Mouse (Mus musculus) midbrain, embryonic 12.5 days (tissue): ENCODE data around the gene Gm42906. TPM values are rescaled to one million over a fixed set of nuclear protein-coding genes. Genes with fewer than 3 reads are reported as not detected.

Source experiments
- ATAC-seq: fragments of 200-750 bp; cut with Nextera tagmentation; 2 replicates; pipeline ENCODE4 v1.8.0; 2017; ENCODE audit warnings: low read depth, moderate TSS enrichment, moderate library complexity; ENCODE audit not compliant: low FRiP score
- H3K27ac ChIP-seq: fragments of 300-500 bp; sonication (generic); replicated peaks from 2 replicates; pipeline ENCODE4 v1.5.1; 2016; ENCODE audit warnings: mild to moderate bottlenecking
- H3K27me3 ChIP-seq: fragments of 300-500 bp; sonication (generic); 2 replicates; pipeline ENCODE4 v1.6.1; 2016; ENCODE audit warnings: mild to moderate bottlenecking
- H3K36me3 ChIP-seq: fragments of 300-500 bp; sonication (generic); 2 replicates; pipeline ENCODE4 v1.6.1; 2016
- H3K4me1 ChIP-seq: fragments of 300-500 bp; sonication (generic); 2 replicates; pipeline ENCODE4 v1.6.1; 2016
- H3K4me2 ChIP-seq: fragments of 300-500 bp; sonication (generic); replicated peaks from 2 replicates; pipeline ENCODE4 v1.6.1; 2016; ENCODE audit warnings: mild to moderate bottlenecking, moderate library complexity
- H3K4me3 ChIP-seq: fragments of 300-500 bp; sonication (generic); 2 replicates; pipeline ENCODE4 v1.5.1; 2016; ENCODE audit warnings: mild to moderate bottlenecking
- H3K9ac ChIP-seq: fragments of 300-500 bp; sonication (generic); replicated peaks from 2 replicates; pipeline ENCODE4 v1.6.1; 2016; ENCODE audit warnings: mild to moderate bottlenecking, moderate library complexity
- H3K9me3 ChIP-seq: fragments of 300-500 bp; sonication (generic); 2 replicates; pipeline ENCODE4 v1.6.1; 2016; ENCODE audit warnings: mild to moderate bottlenecking
- WGBS: fragments of 180-500 bp; shearing (Covaris S2); methylation state at CpG from one replicate; pipeline ENCODE4 v1.1.7; 2016; 5-methylcytosine and 5-hydroxymethylcytosine counted together
- polyA plus RNA-seq: library from polyadenylated mRNA; unstranded; fragments of >200 nt; fragmentation: Nextera tagmentation; extraction: Ambion mirVana; gene quantifications from 2 replicates; pipeline ENCODE4 v1.2.1, GENCODE M21; 2016

Gm42906 gene
- polyA plus RNA-seq, 1 experiment from 2014 or later, result not detected

DNA sequence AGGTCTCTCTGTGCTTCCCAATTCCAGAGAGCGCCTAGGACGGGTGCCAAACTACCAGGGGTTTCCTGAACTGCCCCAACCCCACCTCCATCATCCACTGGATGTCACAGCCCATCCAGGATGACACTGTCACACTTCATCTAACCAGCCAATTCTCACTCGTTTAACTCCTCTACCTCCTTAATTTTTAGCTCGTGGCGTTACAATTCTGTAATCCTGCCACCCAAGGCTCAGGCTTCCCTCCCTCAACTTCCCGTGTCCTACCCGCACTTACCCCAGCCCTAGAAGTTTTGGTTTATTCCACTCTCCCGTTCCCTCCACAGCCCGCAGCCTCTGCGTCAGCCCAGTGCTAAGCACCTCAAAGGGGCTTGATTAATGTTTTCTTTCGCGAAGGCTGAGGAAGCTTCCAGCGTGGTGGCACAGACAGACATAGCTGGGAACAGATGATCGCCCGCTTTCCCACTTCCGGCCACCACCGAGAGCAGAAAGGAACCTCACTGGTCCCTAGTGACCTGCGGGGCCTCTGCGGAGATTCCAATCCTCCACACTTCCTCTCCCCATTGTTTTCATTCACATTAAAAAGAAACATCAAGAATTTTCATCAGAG, 319.6 kb downstream of the Gm42906 start:
- no peak for ATAC-seq
- Histone ChIP-seq H3K4me1 (0 out of 2 replicates have a peak, but pooled peaks cover 3% of the 10 kb centered on the region), H3K9me3 (no peaks in the 10 kb centered on the region), H3K36me3 (no peaks in the 10 kb centered on the region), H3K9ac (no peak overlapping the region), H3K4me3 (no peak overlapping the region), H3K27me3 (no peaks in the 10 kb centered on the region), H3K27ac (no peak overlapping the region), H3K4me2 (no peak overlapping the region)
- 66% methylated on average over 19 of the region's 19 CpGs for WGBS

- Histone ChIP-seq H3K27me3 (no peaks in the 10 kb centered on the region), H3K36me3 (no peaks in the 10 kb centered on the region), H3K4me2 (no peak overlapping the region), H3K27ac (no peak overlapping the region), H3K9ac (no peak overlapping the region), H3K4me3 (no peak overlapping the region), H3K9me3 (no peaks in the 10 kb centered on the region), H3K4me1 (0 out of 2 replicates have a peak, but pooled peaks cover 3% of the 10 kb centered on the region)
- 90% methylated on average over 3 of the region's 3 CpGs for WGBS
- ATAC-seq, result no peak
These were observed 321.1 kb downstream of the Gm42906 start for GRCm38 (mm10) chr5:151106841-151107240.

DNA sequence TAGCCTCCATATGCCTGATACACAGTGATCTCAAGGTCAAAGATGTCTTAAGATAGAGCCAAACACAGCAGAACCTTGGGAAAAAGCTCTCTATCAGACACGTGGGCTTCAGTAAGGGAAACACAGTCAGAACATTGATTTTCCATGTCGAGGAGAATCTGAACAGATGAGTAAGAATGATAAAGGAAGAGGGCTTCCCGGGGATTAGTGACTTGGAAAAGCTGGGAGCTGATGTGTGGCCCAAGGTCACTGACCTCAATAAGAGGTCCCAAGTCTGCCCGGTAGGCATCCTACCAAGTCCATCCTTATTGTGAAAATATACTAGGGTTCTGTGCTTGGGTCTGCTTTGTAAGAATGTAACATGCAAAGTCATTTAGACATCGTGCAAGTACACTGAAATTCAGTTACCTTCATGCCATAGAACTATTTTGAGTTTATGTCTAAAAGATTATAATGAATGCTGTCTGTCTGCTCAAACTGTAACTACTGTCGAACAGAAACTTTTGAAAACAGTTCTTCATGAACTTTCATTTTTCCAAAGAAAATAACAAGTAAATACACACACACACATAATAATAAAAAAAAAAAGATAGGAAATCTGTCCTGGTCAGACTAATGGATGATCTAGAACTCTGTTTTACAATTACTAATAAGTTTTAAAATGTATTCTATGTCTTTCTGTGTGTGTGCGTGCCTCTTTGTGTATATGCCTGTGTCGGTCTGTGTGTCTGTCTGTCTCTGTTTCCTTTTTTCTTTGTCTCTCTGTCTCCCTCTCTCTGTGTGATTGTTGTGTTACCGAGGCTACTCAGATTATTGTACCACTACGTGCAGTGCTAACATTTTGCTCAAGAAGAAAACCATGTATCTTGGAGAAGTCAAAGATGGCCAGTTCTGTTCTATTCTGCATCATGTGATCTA, 322.6 kb downstream of the Gm42906 start:
- no peaks in the 10 kb centered on the region for H3K27me3 ChIP-seq

DNA sequence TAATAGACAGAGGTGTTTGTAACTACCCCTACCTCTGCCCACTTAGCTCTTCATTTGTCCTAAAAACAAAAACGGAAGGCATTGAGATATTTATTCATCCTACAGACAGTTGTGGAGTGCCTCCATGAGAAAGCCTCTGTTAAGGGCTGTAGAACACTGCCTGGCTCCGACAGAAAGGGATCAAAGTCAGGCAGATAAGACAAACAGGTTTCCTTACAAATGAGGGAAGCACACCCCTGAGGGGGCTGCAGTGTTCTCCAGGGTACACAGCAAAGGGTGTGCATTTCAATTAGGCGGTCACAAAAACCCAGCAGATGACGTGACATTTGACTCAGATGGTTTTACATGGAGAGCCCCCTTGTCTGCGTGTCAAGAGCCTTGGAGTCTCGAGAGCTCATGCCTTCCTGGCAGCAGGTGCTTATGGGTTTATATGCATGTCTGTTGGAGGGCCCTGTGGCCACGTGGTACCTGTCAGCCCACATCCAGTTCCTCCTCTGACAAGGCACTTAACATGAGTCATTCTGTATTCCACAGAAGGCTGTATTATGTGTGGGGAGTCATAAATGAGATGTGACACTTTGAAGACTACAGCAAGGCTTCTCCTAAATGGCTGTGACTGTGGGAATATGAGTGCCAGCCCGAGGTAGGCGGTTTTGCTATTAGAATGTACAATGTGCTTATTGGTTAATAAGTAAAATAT, 323.5 kb downstream of the Gm42906 start:
- Histone ChIP-seq H3K36me3 (no peaks in the 10 kb centered on the region), H3K9ac (no peak overlapping the region), H3K4me2 (no peak overlapping the region), H3K27ac (no peak overlapping the region), H3K9me3 (no peaks in the 10 kb centered on the region), H3K27me3 (no peaks in the 10 kb centered on the region), H3K4me3 (no peak overlapping the region), H3K4me1 (no peaks in the 10 kb centered on the region)
- ATAC-seq, result no peak
- 72% methylated on average over 9 of the region's 9 CpGs for WGBS

More for the DNA sequence above, 322.6 kb downstream of the Gm42906 start:
- ATAC-seq, result no peak
- no peak overlapping the region for H3K4me2 ChIP-seq
- no peaks in the 10 kb centered on the region for H3K4me1 ChIP-seq
- WGBS, result 78% methylated on average over 10 of the region's 10 CpGs
- no peak overlapping the region for H3K4me3 ChIP-seq
- no peaks in the 10 kb centered on the region for H3K36me3 ChIP-seq
- H3K9ac ChIP-seq, result no peak overlapping the region
- no peak overlapping the region for H3K27ac ChIP-seq
- H3K9me3 ChIP-seq, result no peaks in the 10 kb centered on the region

GRCm38 (mm10) chr5:151103284-151103683, 324.7 kb downstream of the Gm42906 start:
- Histone ChIP-seq H3K27me3 (no peaks in the 10 kb centered on the region), H3K9me3 (no peaks in the 10 kb centered on the region), H3K4me2 (no peak overlapping the region), H3K27ac (no peak overlapping the region), H3K9ac (no peak overlapping the region), H3K4me1 (no peaks in the 10 kb centered on the region), H3K36me3 (no peaks in the 10 kb centered on the region), H3K4me3 (no peak overlapping the region)
- ATAC-seq, result no peak
- 78% methylated on average over 4 of the region's 4 CpGs for WGBS

- H3K36me3 ChIP-seq, result no peaks in the 10 kb centered on the region
- no peak overlapping the region for H3K4me3 ChIP-seq
- H3K27ac ChIP-seq, result no peak overlapping the region
- H3K27me3 ChIP-seq, result no peaks in the 10 kb centered on the region
- H3K4me2 ChIP-seq, result no peak overlapping the region
- 33% methylated on average over 2 of the region's 2 CpGs for WGBS
- no peaks in the 10 kb centered on the region for H3K4me1 ChIP-seq
- H3K9me3 ChIP-seq, result no peaks in the 10 kb centered on the region
- no peak for ATAC-seq
- no peak overlapping the region for H3K9ac ChIP-seq
These were observed 325.7 kb downstream of the Gm42906 start for GRCm38 (mm10) chr5:151102262-151102661.

DNA sequence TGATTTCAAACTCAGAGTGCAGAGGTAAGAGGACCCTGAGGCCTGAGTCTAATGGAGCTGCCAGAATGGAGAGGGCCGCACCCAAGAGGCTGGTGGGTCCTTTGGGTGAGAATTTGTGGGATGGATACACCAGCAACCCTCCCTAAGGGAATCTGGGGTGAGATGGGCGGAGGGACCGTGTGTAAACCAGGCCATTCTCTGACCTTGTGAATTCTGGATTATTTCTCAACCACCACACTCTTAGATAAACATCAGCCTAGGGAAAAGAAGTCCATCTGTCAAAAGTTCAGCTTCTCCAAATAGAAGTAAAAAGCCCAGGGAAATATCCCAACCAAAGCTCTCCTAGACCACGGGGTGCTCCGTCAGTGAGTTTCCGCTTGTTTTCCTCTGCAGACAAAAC, 332.0 kb downstream of the Gm42906 start:
- no peaks in the 10 kb centered on the region for H3K4me1 ChIP-seq
- no peak overlapping the region for H3K9ac ChIP-seq
- no peak for ATAC-seq
- H3K9me3 ChIP-seq, result no peaks in the 10 kb centered on the region
- H3K27me3 ChIP-seq, result no peaks in the 10 kb centered on the region
- 81% methylated on average over 6 of the region's 6 CpGs for WGBS
- no peak overlapping the region for H3K4me3 ChIP-seq
- no peaks in the 10 kb centered on the region for H3K36me3 ChIP-seq
- no peak overlapping the region for H3K27ac ChIP-seq
- H3K4me2 ChIP-seq, result no peak overlapping the region

DNA sequence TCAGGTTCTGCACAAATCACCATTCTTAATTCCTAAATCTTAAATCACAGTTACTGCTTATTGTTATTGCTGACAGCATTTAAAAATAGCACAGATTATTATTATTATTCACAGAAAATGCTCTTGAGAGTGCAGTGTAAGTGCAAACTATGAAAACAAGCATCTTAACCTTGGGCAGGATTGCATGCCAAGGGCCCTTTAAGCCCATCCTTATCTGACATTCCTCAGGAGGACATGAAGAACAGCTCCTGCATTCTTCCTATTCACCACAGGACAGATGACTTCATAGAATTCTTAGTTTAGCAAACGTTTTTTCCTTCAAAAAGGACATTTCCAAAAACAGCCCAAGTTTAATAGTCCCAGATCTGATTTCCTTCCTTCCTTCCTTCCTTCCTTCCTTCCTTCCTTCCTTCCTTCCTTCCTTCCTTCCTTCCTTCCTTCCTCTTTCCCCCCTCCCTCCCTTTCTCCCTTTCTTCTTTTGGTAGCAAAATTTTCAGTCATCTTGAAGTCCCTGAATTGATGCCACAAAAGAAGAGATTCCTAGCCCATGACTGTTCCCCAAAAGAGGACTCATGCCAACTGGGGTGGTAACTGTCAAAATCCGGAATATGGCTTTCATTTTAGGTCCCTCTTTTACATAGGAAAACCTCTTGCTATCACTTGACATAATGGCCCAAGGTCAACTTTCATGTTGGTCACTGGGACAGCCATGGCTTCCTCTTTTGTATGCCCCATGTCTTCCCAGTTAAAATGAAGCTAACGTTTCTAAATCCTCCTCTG, 334.9 kb downstream of the Gm42906 start:
- Histone ChIP-seq H3K27ac (no peak overlapping the region), H3K9ac (no peak overlapping the region), H3K9me3 (no peaks in the 10 kb centered on the region), H3K36me3 (no peaks in the 10 kb centered on the region), H3K4me1 (no peaks in the 10 kb centered on the region), H3K4me2 (no peak overlapping the region), H3K4me3 (no peak overlapping the region), H3K27me3 (no peaks in the 10 kb centered on the region)
- WGBS, result 76% methylated on average over 3 of the region's 3 CpGs
- ATAC-seq, result no peak

DNA sequence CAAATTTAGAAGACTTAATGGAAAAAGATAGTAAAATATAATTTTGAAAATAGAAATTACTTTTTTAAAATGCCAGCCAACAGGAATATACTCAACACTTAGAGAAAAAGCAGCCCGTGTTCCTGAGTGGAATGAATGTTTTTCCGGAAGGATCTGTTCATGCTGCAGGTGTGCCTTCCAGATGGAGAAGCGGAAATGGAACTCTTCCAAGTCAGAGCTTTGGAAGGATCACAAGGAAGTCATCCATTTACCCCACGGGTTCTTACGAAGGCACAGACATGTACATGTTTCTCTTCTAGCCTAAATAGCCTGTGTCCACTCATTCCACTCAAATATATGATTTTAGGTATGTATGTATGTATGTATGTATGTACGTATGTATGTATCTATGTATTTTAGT, 337.0 kb downstream of the Gm42906 start:
- Histone ChIP-seq H3K27ac (no peak overlapping the region), H3K4me1 (no peaks in the 10 kb centered on the region), H3K4me2 (no peak overlapping the region), H3K36me3 (no peaks in the 10 kb centered on the region), H3K9me3 (no peaks in the 10 kb centered on the region), H3K4me3 (no peak overlapping the region), H3K27me3 (no peaks in the 10 kb centered on the region), H3K9ac (no peak overlapping the region)
- no peak for ATAC-seq
- 91% methylated on average over 6 of the region's 6 CpGs for WGBS

- 68% methylated on average over 6 of the region's 6 CpGs for WGBS
- Histone ChIP-seq H3K9ac (no peak overlapping the region), H3K4me1 (no peaks in the 10 kb centered on the region), H3K27me3 (no peaks in the 10 kb centered on the region), H3K36me3 (no peaks in the 10 kb centered on the region), H3K27ac (no peak overlapping the region), H3K4me2 (no peak overlapping the region), H3K9me3 (no peaks in the 10 kb centered on the region), H3K4me3 (no peak overlapping the region)
- no peak for ATAC-seq
These were observed 338.8 kb downstream of the Gm42906 start for GRCm38 (mm10) chr5:151089201-151089600.

DNA sequence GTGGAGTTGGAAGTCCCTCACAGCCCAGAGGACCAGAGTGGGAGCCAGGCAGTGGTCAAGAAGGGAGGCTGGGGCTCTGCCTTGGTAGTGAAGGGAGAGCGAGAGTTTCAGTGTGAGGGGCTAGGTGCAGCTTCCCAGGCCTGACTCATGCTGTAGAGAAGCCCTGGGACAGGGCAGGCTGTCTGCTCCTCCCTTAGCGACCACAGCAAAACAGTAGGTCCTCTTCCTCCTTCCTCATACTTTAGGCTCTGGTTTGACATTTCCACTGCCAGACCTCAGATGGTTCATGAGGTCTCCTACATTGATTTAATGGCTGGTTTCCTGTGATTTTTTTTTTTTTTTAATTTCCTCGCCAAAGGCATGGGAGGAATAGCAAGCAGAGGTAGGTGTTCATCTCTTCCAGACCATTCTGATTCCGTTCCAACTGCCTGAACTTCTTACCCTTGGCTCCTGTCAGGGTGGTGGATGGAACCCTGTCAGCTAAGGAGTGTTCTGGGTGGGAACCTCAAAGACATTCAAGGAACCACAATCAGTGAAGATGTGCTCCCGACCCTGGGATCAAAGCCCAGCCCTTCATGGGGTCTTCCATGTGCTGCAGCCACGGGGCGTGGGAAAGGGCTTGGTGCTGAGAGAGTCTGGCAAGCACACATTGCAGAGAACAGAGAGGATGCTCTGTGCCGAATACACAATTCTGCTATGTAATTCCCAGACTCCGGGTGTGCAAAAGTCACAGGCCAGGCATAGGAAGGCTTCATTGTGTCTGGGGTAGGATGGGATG, 341.3 kb downstream of the Gm42906 start:
- 76% methylated on average over 9 of the region's 9 CpGs for WGBS
- Histone ChIP-seq H3K27me3 (no peaks in the 10 kb centered on the region), H3K36me3 (no peaks in the 10 kb centered on the region), H3K9ac (no peak overlapping the region), H3K4me2 (no peak overlapping the region), H3K4me3 (no peak overlapping the region), H3K4me1 (no peaks in the 10 kb centered on the region), H3K9me3 (no peaks in the 10 kb centered on the region), H3K27ac (no peak overlapping the region)
- no peak for ATAC-seq
